Mouse (Mus musculus): Measurements from ENCODE around the gene Dapk2. TPM values are rescaled to one million over a fixed set of nuclear protein-coding genes. Genes with fewer than 3 reads are reported as not detected.
"Not testable (repeated sequence)": the region's sequence is repeated elsewhere in the genome, so short reads cannot be mapped to it uniquely, and the experiment has no call there.

Dapk2 gene
- polyA plus RNA-seq, 1 experiment from 2014 or later, result 1.5 TPM

GRCm38 (mm10) chr9:66276062-66276461 is 118.0 kb downstream of the Dapk2 start:
- WGBS, result 19% methylated on average over 4 of the region's 4 CpGs
- ATAC-seq (ENCODE audit: low FRiP score), result no peak

GRCm38 (mm10) chr9:66276697-66277385 is 118.8 kb downstream of the Dapk2 start:
- no peaks in the 10 kb centered on the region for H3K36me3 ChIP-seq
- WGBS, result 21% methylated on average over 14 of the region's 14 CpGs
- no peak for ATAC-seq (ENCODE audit: low FRiP score)
- no peak overlapping the region for H3K4me2 ChIP-seq
- H3K27me3 ChIP-seq, result peaks cover 7% of the 10 kb centered on the region; the same call in 1 of the 2 replicates
- H3K27ac ChIP-seq, result 0 out of 2 replicates have a peak overlapping the region, but pooled peaks have one; percentile 12
- H3K4me1 ChIP-seq (replicated peaks), result peaks cover 18% of the 10 kb centered on the region
- no peak overlapping the region for H3K9ac ChIP-seq
- H3K9me3 ChIP-seq, result no peaks in the 10 kb centered on the region
- H3K4me3 ChIP-seq, result no peak overlapping the region

More at GRCm38 (mm10) chr9:66276062-66276461, 118.0 kb downstream of the Dapk2 start:
- H3K4me3 ChIP-seq, result no peak overlapping the region
- no peak overlapping the region; the same call in 1 of the 2 replicates for H3K4me2 ChIP-seq
- H3K9me3 ChIP-seq, result no peaks in the 10 kb centered on the region
- 0 out of 2 replicates have a peak overlapping the region, but pooled peaks have one; percentile 36 for H3K9ac ChIP-seq
- H3K27me3 ChIP-seq, result peaks cover 12% of the 10 kb centered on the region; the same call in 1 of the 2 replicates
- H3K36me3 ChIP-seq, result no peaks in the 10 kb centered on the region
- H3K4me1 ChIP-seq (replicated peaks), result peaks cover 18% of the 10 kb centered on the region
- H3K27ac ChIP-seq, result no peak overlapping the region

GRCm38 (mm10) chr9:66279647-66280046 is 121.6 kb downstream of the Dapk2 start:
- Histone ChIP-seq H3K4me1 (replicated peaks) (peaks cover 15% of the 10 kb centered on the region), H3K27ac (no peak overlapping the region), H3K27me3 (peaks cover under 1% of the 10 kb centered on the region; the same call in 1 of the 2 replicates), H3K9ac (no peak overlapping the region), H3K4me2 (no peak overlapping the region), H3K4me3 (no peak overlapping the region), H3K36me3 (no peaks in the 10 kb centered on the region), H3K9me3 (no peaks in the 10 kb centered on the region)
- no peak for ATAC-seq (ENCODE audit: low FRiP score)

- WGBS, result 74% methylated on average over 1 of the region's 1 CpGs
- no peaks in the 10 kb centered on the region for H3K9me3 ChIP-seq
- no peak overlapping the region for H3K27ac ChIP-seq
- no peak overlapping the region for H3K4me2 ChIP-seq
- H3K9ac ChIP-seq, result no peak overlapping the region
- H3K36me3 ChIP-seq, result no peaks in the 10 kb centered on the region
- H3K4me3 ChIP-seq, result no peak overlapping the region
- peaks cover 6% of the 10 kb centered on the region for H3K4me1 ChIP-seq (replicated peaks)
- H3K27me3 ChIP-seq, result no peaks in the 10 kb centered on the region
- ATAC-seq (ENCODE audit: low FRiP score), result no peak
These were observed 122.5 kb downstream of the Dapk2 start for GRCm38 (mm10) chr9:66280496-66280895.

GRCm38 (mm10) chr9:66281501-66281951 is 123.5 kb downstream of the Dapk2 start:
- no peak overlapping the region for H3K9ac ChIP-seq
- H3K4me1 ChIP-seq (replicated peaks), result peaks cover 4% of the 10 kb centered on the region; the same call in 1 of the 2 replicates
- no peaks in the 10 kb centered on the region for H3K36me3 ChIP-seq
- no peak overlapping the region for H3K4me3 ChIP-seq
- 54% methylated on average over 9 of the region's 9 CpGs for WGBS
- H3K27ac ChIP-seq, result no peak overlapping the region
- no peak for ATAC-seq (ENCODE audit: low FRiP score)
- no peaks in the 10 kb centered on the region for H3K27me3 ChIP-seq
- H3K4me2 ChIP-seq, result no peak overlapping the region
- no peaks in the 10 kb centered on the region for H3K9me3 ChIP-seq

GRCm38 (mm10) chr9:66282582-66282981 is 124.6 kb downstream of the Dapk2 start:
- ATAC-seq (ENCODE audit: low FRiP score), result no peak
- H3K27ac ChIP-seq, result no peak overlapping the region
- 100% methylated on average over 1 of the region's 1 CpGs for WGBS

GRCm38 (mm10) chr9:66283565-66284203 is 125.7 kb downstream of the Dapk2 start:
- H3K27ac ChIP-seq, result no peak overlapping the region
- no peaks in the 10 kb centered on the region for H3K36me3 ChIP-seq
- peaks cover 4% of the 10 kb centered on the region; the same call in 1 of the 2 replicates for H3K4me1 ChIP-seq (replicated peaks)
- H3K4me3 ChIP-seq, result no peak overlapping the region
- H3K27me3 ChIP-seq, result no peaks in the 10 kb centered on the region
- WGBS, result 23% methylated on average over 2 of the region's 2 CpGs
- no peak overlapping the region for H3K4me2 ChIP-seq
- H3K9me3 ChIP-seq, result no peaks in the 10 kb centered on the region
- no peak for ATAC-seq (ENCODE audit: low FRiP score)
- H3K9ac ChIP-seq, result no peak overlapping the region

More at GRCm38 (mm10) chr9:66282582-66282981, 124.6 kb downstream of the Dapk2 start:
- Histone ChIP-seq H3K4me3 (no peak overlapping the region), H3K9ac (no peak overlapping the region), H3K27me3 (no peaks in the 10 kb centered on the region), H3K4me2 (no peak overlapping the region), H3K36me3 (no peaks in the 10 kb centered on the region), H3K9me3 (no peaks in the 10 kb centered on the region), H3K4me1 (replicated peaks) (peaks cover 4% of the 10 kb centered on the region; the same call in 1 of the 2 replicates)

GRCm38 (mm10) chr9:66285241-66285640 is 127.2 kb downstream of the Dapk2 start:
- H3K9ac ChIP-seq; H3K27ac ChIP-seq; ATAC-seq (ENCODE audit: low FRiP score); H3K4me1 ChIP-seq (replicated peaks); H3K27me3 ChIP-seq; H3K9me3 ChIP-seq; H3K4me2 ChIP-seq; H3K4me3 ChIP-seq; H3K36me3 ChIP-seq: not testable (repeated sequence)
- 96% methylated on average over 2 of the region's 2 CpGs for WGBS

GRCm38 (mm10) chr9:66285901-66286300 is 127.9 kb downstream of the Dapk2 start:
- no peaks in the 10 kb centered on the region for H3K9me3 ChIP-seq
- H3K4me2 ChIP-seq, result no peak overlapping the region
- peaks cover 4% of the 10 kb centered on the region; the same call in 1 of the 2 replicates for H3K4me1 ChIP-seq (replicated peaks)
- no peak overlapping the region for H3K27ac ChIP-seq
- no peaks in the 10 kb centered on the region for H3K36me3 ChIP-seq
- no peak overlapping the region for H3K4me3 ChIP-seq
- no peaks in the 10 kb centered on the region for H3K27me3 ChIP-seq
- no peak for ATAC-seq (ENCODE audit: low FRiP score)
- H3K9ac ChIP-seq, result no peak overlapping the region
- WGBS, result 43% methylated on average over 7 of the region's 7 CpGs

GRCm38 (mm10) chr9:66290727-66291126 is 132.7 kb downstream of the Dapk2 start:
- 89% methylated on average over 2 of the region's 2 CpGs for WGBS
- no peaks in the 10 kb centered on the region for H3K36me3 ChIP-seq
- peaks cover 11% of the 10 kb centered on the region for H3K4me1 ChIP-seq (replicated peaks)
- ATAC-seq (ENCODE audit: low FRiP score), result no peak
- no peak overlapping the region for H3K27ac ChIP-seq
- no peak overlapping the region for H3K4me3 ChIP-seq
- H3K9me3 ChIP-seq, result no peaks in the 10 kb centered on the region
- no peak overlapping the region for H3K4me2 ChIP-seq
- no peaks in the 10 kb centered on the region for H3K27me3 ChIP-seq
- no peak overlapping the region for H3K9ac ChIP-seq

- no peaks in the 10 kb centered on the region for H3K36me3 ChIP-seq
- H3K4me3 ChIP-seq, result no peak overlapping the region
- H3K27ac ChIP-seq, result no peak overlapping the region
- WGBS, result 91% methylated on average over 2 of the region's 2 CpGs
- H3K9me3 ChIP-seq, result no peaks in the 10 kb centered on the region
- no peak overlapping the region for H3K9ac ChIP-seq
- no peaks in the 10 kb centered on the region for H3K27me3 ChIP-seq
- peaks cover 8% of the 10 kb centered on the region for H3K4me1 ChIP-seq (replicated peaks)
- no peak for ATAC-seq (ENCODE audit: low FRiP score)
- no peak overlapping the region for H3K4me2 ChIP-seq
These were observed 135.3 kb downstream of the Dapk2 start for GRCm38 (mm10) chr9:66293319-66293718.

- H3K27ac ChIP-seq, result no peak overlapping the region
- no peak for ATAC-seq (ENCODE audit: low FRiP score)
- H3K9me3 ChIP-seq, result no peaks in the 10 kb centered on the region
- no peaks in the 10 kb centered on the region for H3K27me3 ChIP-seq
- 92% methylated on average over 1 of the region's 1 CpGs for WGBS
- H3K4me3 ChIP-seq, result no peak overlapping the region
- peaks cover 8% of the 10 kb centered on the region for H3K4me1 ChIP-seq (replicated peaks)
- no peak overlapping the region for H3K4me2 ChIP-seq
- no peak overlapping the region for H3K9ac ChIP-seq
- no peaks in the 10 kb centered on the region for H3K36me3 ChIP-seq
These were observed 136.2 kb downstream of the Dapk2 start for GRCm38 (mm10) chr9:66294227-66294626.

Measured in hindbrain, embryonic 13.5 days (tissue).